Mouse (Mus musculus) bone marrow macrophage, adult 2 months (primary cell): ENCODE data around the gene Smpd4.

Source experiments
- CTCF ChIP-seq: IDR thresholded peaks from 2 replicates; pipeline ENCODE4 v1.5.1; 2012; ENCODE audit warnings: low read depth, mild to moderate bottlenecking, low read length, moderate library complexity
- POLR2A ChIP-seq: IDR thresholded peaks from 2 replicates; pipeline ENCODE4 v1.6.1; 2012; ENCODE audit warnings: mild to moderate bottlenecking, low read depth, low read length, borderline replicate concordance

DNA sequence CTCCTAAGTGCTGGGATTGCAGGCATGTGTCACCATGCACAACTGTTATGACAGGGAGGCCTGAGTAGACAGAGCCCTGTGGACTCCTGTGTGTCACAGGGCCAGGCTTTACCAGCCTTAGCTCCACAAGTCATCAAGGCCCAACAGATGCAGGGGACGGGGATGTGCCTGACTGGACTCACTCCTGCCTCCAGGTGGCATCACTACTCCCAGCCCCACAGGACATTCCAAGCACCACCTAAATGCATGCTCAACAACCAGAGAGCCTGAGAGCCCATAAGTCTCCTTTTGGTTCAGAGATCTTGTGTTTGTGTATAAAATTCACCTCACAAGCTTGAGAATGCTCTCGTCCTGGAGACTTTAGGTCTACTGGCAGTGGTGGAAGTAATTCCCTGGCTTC is 18.5 kb downstream of the Smpd4 start:
- no peak for TF ChIP-seq POLR2A
- no peak for TF ChIP-seq CTCF
